Mouse (Mus musculus): ENCODE data around the gene Macrod2. TPM values are rescaled to one million over a fixed set of nuclear protein-coding genes. Genes with fewer than 3 reads are reported as not detected.

Macrod2 gene
- total and polyA plus RNA-seq, 2 experiments = 2.0 to 3.3 TPM

GRCm38 (mm10) chr2:142410124-142410523, 2015.0 kb downstream of the Macrod2 start:
- Histone ChIP-seq H3K79me2 (ENCODE audit: control insufficient read depth, insufficient read depth, low read length) (no peaks in the 10 kb centered on the region), H3K4me3 (ENCODE audit: insufficient read depth, low read depth, low read length) (no peak overlapping the region), H3K27me3 (ENCODE audit: control insufficient read depth, insufficient read depth, low read length) (no peaks in the 10 kb centered on the region), H3K9ac (ENCODE audit: low read depth, low read length) (no peak overlapping the region), H3K4me1 (ENCODE audit: control insufficient read depth, insufficient read depth, low read length) (no peaks in the 10 kb centered on the region), H3K36me3 (ENCODE audit: control insufficient read depth, insufficient read depth, low read length) (no peaks in the 10 kb centered on the region), H3K27ac (replicated peaks; ENCODE audit: insufficient read depth, low read depth, low read length) (no peak overlapping the region)
- TF ChIP-seq CTCF (IDR thresholded peaks at IDR 0.05; ENCODE audit: low read depth, low read length) (no peak), POLR2A (IDR thresholded peaks at IDR 0.05; ENCODE audit: extremely low read depth, insufficient read depth, low read length) (no peak)
- no peak for DNase-seq (ENCODE audit: extremely low read depth, low read depth, low spot score)

- TF ChIP-seq POLR2A (IDR thresholded peaks at IDR 0.05; ENCODE audit: extremely low read depth, insufficient read depth, low read length) (no peak), CTCF (IDR thresholded peaks at IDR 0.05; ENCODE audit: low read depth, low read length) (no peak)
- H3K9ac ChIP-seq (ENCODE audit: low read depth, low read length) = no peak overlapping the region
- H3K27ac ChIP-seq (replicated peaks; ENCODE audit: insufficient read depth, low read depth, low read length) = no peak overlapping the region
- H3K79me2 ChIP-seq (ENCODE audit: control insufficient read depth, insufficient read depth, low read length) = no peaks in the 10 kb centered on the region
- H3K4me3 ChIP-seq (ENCODE audit: insufficient read depth, low read depth, low read length) = no peak overlapping the region
- no peaks in the 10 kb centered on the region for H3K27me3 ChIP-seq (ENCODE audit: control insufficient read depth, insufficient read depth, low read length)
- no peak for DNase-seq (ENCODE audit: extremely low read depth, low read depth, low spot score)
- H3K36me3 ChIP-seq (ENCODE audit: control insufficient read depth, insufficient read depth, low read length) = no peaks in the 10 kb centered on the region
- WGBS = 79% methylated on average over 7 of the region's 7 CpGs
- no peaks in the 10 kb centered on the region for H3K4me1 ChIP-seq (ENCODE audit: control insufficient read depth, insufficient read depth, low read length)
Observed at GRCm38 (mm10) chr2:142433126-142433525, 2038.0 kb downstream of the Macrod2 start.

GRCm38 (mm10) chr2:142434731-142435130, 2039.6 kb downstream of the Macrod2 start:
- H3K27me3 ChIP-seq (ENCODE audit: control insufficient read depth, insufficient read depth, low read length) = no peaks in the 10 kb centered on the region
- H3K79me2 ChIP-seq (ENCODE audit: control insufficient read depth, insufficient read depth, low read length) = no peaks in the 10 kb centered on the region
- no peak overlapping the region for H3K9ac ChIP-seq (ENCODE audit: low read depth, low read length)
- WGBS = 78% methylated on average over 4 of the region's 4 CpGs
- no peaks in the 10 kb centered on the region for H3K4me1 ChIP-seq (ENCODE audit: control insufficient read depth, insufficient read depth, low read length)
- H3K36me3 ChIP-seq (ENCODE audit: control insufficient read depth, insufficient read depth, low read length) = no peaks in the 10 kb centered on the region
- H3K27ac ChIP-seq (replicated peaks; ENCODE audit: insufficient read depth, low read depth, low read length) = no peak overlapping the region
- no peak for DNase-seq (ENCODE audit: extremely low read depth, low read depth, low spot score)
- TF ChIP-seq POLR2A (IDR thresholded peaks at IDR 0.05; ENCODE audit: extremely low read depth, insufficient read depth, low read length) (no peak), CTCF (IDR thresholded peaks at IDR 0.05; ENCODE audit: low read depth, low read length) (no peak)
- H3K4me3 ChIP-seq (ENCODE audit: insufficient read depth, low read depth, low read length) = no peak overlapping the region

- WGBS = 73% methylated on average over 6 of the region's 6 CpGs
- H3K4me1 ChIP-seq (ENCODE audit: control insufficient read depth, insufficient read depth, low read length) = no peaks in the 10 kb centered on the region
- H3K4me3 ChIP-seq (ENCODE audit: insufficient read depth, low read depth, low read length) = no peak overlapping the region
- no peaks in the 10 kb centered on the region for H3K36me3 ChIP-seq (ENCODE audit: control insufficient read depth, insufficient read depth, low read length)
- no peaks in the 10 kb centered on the region for H3K79me2 ChIP-seq (ENCODE audit: control insufficient read depth, insufficient read depth, low read length)
- no peak for TF ChIP-seq CTCF (IDR thresholded peaks at IDR 0.05; ENCODE audit: low read depth, low read length)
- TF ChIP-seq POLR2A (IDR thresholded peaks at IDR 0.05; ENCODE audit: extremely low read depth, insufficient read depth, low read length) = no peak
- H3K9ac ChIP-seq (ENCODE audit: low read depth, low read length) = no peak overlapping the region
- H3K27ac ChIP-seq (replicated peaks; ENCODE audit: insufficient read depth, low read depth, low read length) = no peak overlapping the region
- DNase-seq (ENCODE audit: extremely low read depth, low read depth, low spot score) = peak; percentile 19
- no peaks in the 10 kb centered on the region for H3K27me3 ChIP-seq (ENCODE audit: control insufficient read depth, insufficient read depth, low read length)
Observed at GRCm38 (mm10) chr2:142437606-142438461, 2042.7 kb downstream of the Macrod2 start.

Other genes with a start within 250 kb of the Macrod2 start
- gene Gm17374, start 243.3 kb upstream of the Macrod2 start, total RNA-seq (2014; rRNA removed) = not detected in 2 replicates
- gene Gm17374, start 243.3 kb upstream of the Macrod2 start, polyA plus RNA-seq (2012; rRNA removed) = not detected in 2 replicates
- gene Esf1, start 224.7 kb upstream of the Macrod2 start, total RNA-seq (2014; rRNA removed) = 6.1 and 10.6 TPM in 2 replicates
- gene Esf1, start 224.7 kb upstream of the Macrod2 start, polyA plus RNA-seq (2012; rRNA removed) = 0.37 and 0.71 TPM in 2 replicates
- gene Ndufaf5, start 224.7 kb upstream of the Macrod2 start, total RNA-seq (2014; rRNA removed) = 9.1 and 11.4 TPM in 2 replicates
- gene Ndufaf5, start 224.7 kb upstream of the Macrod2 start, polyA plus RNA-seq (2012; rRNA removed) = 2.6 and 2.8 TPM in 2 replicates
- not detected in 2 replicates for gene Sel1l2, start 5.6 kb upstream of the Macrod2 start, total RNA-seq (2014; rRNA removed)
- gene Sel1l2, start 5.6 kb upstream of the Macrod2 start, polyA plus RNA-seq (2012; rRNA removed) = not detected in 2 replicates